Mouse (Mus musculus) MEL (cell line): ENCODE measurements around the gene Strada. TPM values are rescaled to one million over a fixed set of nuclear protein-coding genes. Genes with fewer than 3 reads are reported as not detected.
A peak's percentile ranks its signal among the peaks of the same experiment; 100 is the strongest.

Experiments
- DNase-seq: peaks from one replicate; pipeline ENCODE4 v3.0.0; 2011; ENCODE audit warnings: low read depth, low spot score
- H3K27ac ChIP-seq: 2 replicates; pipeline ENCODE4 v1.5.1; 2012; ENCODE audit warnings: low read depth, mild to moderate bottlenecking, control low read depth, low read length, moderate library complexity; ENCODE audit not compliant: control insufficient read depth
- H3K27me3 ChIP-seq, 2 experiments: fragments of 150-350 bp in 1 of 2; sonication (generic) in 1 of 2; 2 replicates each; pipeline ENCODE4 v1.6.1; 2012; ENCODE audit warnings: low read length in 2 of 2, mild to moderate bottlenecking in 2 of 2, improper control_type of control experiment in 1 of 2, moderate library complexity in 1 of 2; ENCODE audit not compliant: insufficient read depth in 2 of 2, control insufficient read depth in 1 of 2
- H3K36me3 ChIP-seq, 2 experiments: 2 replicates each; pipeline ENCODE4 v1.6.1; 2012 to 2014; ENCODE audit warnings: low read length in 2 of 2, improper control_type of control experiment in 1 of 2, inconsistent platforms in 1 of 2, mild to moderate bottlenecking in 1 of 2; ENCODE audit not compliant: insufficient read depth in 2 of 2, control insufficient read depth in 1 of 2
- H3K4me1 ChIP-seq, 2 experiments: fragments of 150-350 bp in 1 of 2; sonication (generic) in 1 of 2; 2 replicates each; pipeline ENCODE4 v1.6.1; 2012; ENCODE audit warnings: low read length in 2 of 2, improper control_type of control experiment in 1 of 2, mild to moderate bottlenecking in 1 of 2; ENCODE audit not compliant: insufficient read depth in 2 of 2, control insufficient read depth in 1 of 2
- H3K4me3 ChIP-seq, 2 experiments: fragments of 150-350 bp in 1 of 2; sonication (generic) in 1 of 2; 2 replicates each; pipeline ENCODE4 v1.5.1; 2012; ENCODE audit warnings: low read depth in 2 of 2, low read length in 2 of 2, mild to moderate bottlenecking in 2 of 2, moderate library complexity in 2 of 2, control low read depth in 1 of 2, improper control_type of control experiment in 1 of 2; ENCODE audit not compliant: control insufficient read depth in 1 of 2, insufficient read depth in 1 of 2
- H3K79me2 ChIP-seq: 2 replicates; pipeline ENCODE4 v1.6.1; 2012; ENCODE audit warnings: mild to moderate bottlenecking, low read length, moderate library complexity; ENCODE audit not compliant: control insufficient read depth, poor library complexity, insufficient read depth
- H3K9ac ChIP-seq: 2 replicates; pipeline ENCODE4 v1.6.1; 2012; ENCODE audit warnings: low read depth, mild to moderate bottlenecking, control low read depth, low read length, moderate library complexity; ENCODE audit not compliant: control insufficient read depth, poor library complexity, severe bottlenecking
- H3K9me3 ChIP-seq: fragments of 150-350 bp; sonication (generic); replicated peaks from 2 replicates; pipeline ENCODE4 v1.6.1; 2012; ENCODE audit warnings: mild to moderate bottlenecking, low read length, improper control_type of control experiment, moderate library complexity; ENCODE audit not compliant: insufficient read depth
- BHLHE40 ChIP-seq: IDR thresholded peaks from 2 replicates; pipeline ENCODE4 v1.6.1; 2012; ENCODE audit warnings: low read depth, mild to moderate bottlenecking, inconsistent platforms, low read length, improper control_type of control experiment, borderline replicate concordance
- CHD1 ChIP-seq: IDR thresholded peaks from 2 replicates; pipeline ENCODE4 v1.6.1; 2012; ENCODE audit warnings: low read depth, mild to moderate bottlenecking, inconsistent platforms, low read length, improper control_type of control experiment
- CHD2 ChIP-seq: IDR thresholded peaks from 2 replicates; pipeline ENCODE4 v1.6.1; 2011; ENCODE audit warnings: low read length, improper control_type of control experiment
- EP300 ChIP-seq, 2 experiments: IDR thresholded peaks; 2 replicates each; pipeline ENCODE4 v1.6.1; 2011; ENCODE audit warnings: improper control_type of control experiment in 2 of 2, low read length in 2 of 2, low read depth in 1 of 2, mild to moderate bottlenecking in 1 of 2
- ETS1 ChIP-seq: IDR thresholded peaks from 2 replicates; pipeline ENCODE4 v1.6.1; 2012; ENCODE audit warnings: low read depth, mild to moderate bottlenecking, inconsistent platforms, low read length, improper control_type of control experiment, moderate library complexity
- JUND ChIP-seq: IDR thresholded peaks from 2 replicates; pipeline ENCODE4 v1.6.1; 2011; ENCODE audit warnings: low read depth, mild to moderate bottlenecking, improper control_type of control experiment, low read length
- MAFK ChIP-seq: IDR thresholded peaks from 2 replicates; pipeline ENCODE4 v1.6.1; 2011; ENCODE audit warnings: low read depth, mild to moderate bottlenecking, low read length, improper control_type of control experiment, borderline replicate concordance
- MEF2A ChIP-seq: IDR thresholded peaks from 2 replicates; pipeline ENCODE4 v1.6.1; 2014; ENCODE audit warnings: low read depth, mild to moderate bottlenecking, inconsistent platforms, low read length, improper control_type of control experiment; ENCODE audit not compliant: poor library complexity, insufficient replicate concordance, severe bottlenecking; ENCODE audit errors: extremely low read depth
- MYC ChIP-seq: IDR thresholded peaks from 2 replicates; pipeline ENCODE4 v1.6.1; 2011; ENCODE audit warnings: low read depth, mild to moderate bottlenecking, low read length, improper control_type of control experiment, moderate library complexity
- NELFE ChIP-seq: IDR thresholded peaks from 2 replicates; pipeline ENCODE4 v1.6.1; 2011; ENCODE audit warnings: low read depth, low read length, improper control_type of control experiment
- NRF1 ChIP-seq: IDR thresholded peaks from 2 replicates; pipeline ENCODE4 v1.6.1; 2014; ENCODE audit warnings: low read depth, mild to moderate bottlenecking, inconsistent platforms, low read length, improper control_type of control experiment, moderate library complexity; ENCODE audit not compliant: poor library complexity, insufficient read depth, severe bottlenecking
- POLR2A ChIP-seq, 2 experiments: IDR thresholded peaks; 2 replicates each; pipeline ENCODE4 v1.6.1; 2011 to 2012; ENCODE audit warnings: low read length in 2 of 2, mild to moderate bottlenecking in 2 of 2, control low read depth in 1 of 2, improper control_type of control experiment in 1 of 2, low read depth in 1 of 2, moderate library complexity in 1 of 2; ENCODE audit not compliant: control insufficient read depth in 1 of 2, insufficient read depth in 1 of 2, poor library complexity in 1 of 2
- SIN3A ChIP-seq: IDR thresholded peaks from 2 replicates; pipeline ENCODE4 v1.6.1; 2012; ENCODE audit warnings: low read length, improper control_type of control experiment, inconsistent platforms
- TAL1 ChIP-seq: IDR thresholded peaks from 2 replicates; pipeline ENCODE4 v1.6.1; 2012; ENCODE audit warnings: mild to moderate bottlenecking, inconsistent platforms, low read length, moderate library complexity, mixed read lengths
- TBP ChIP-seq: IDR thresholded peaks from 2 replicates; pipeline ENCODE4 v1.8.0; 2011; ENCODE audit warnings: low read depth, low read length, improper control_type of control experiment
- USF1 ChIP-seq: IDR thresholded peaks from 2 replicates; pipeline ENCODE4 v1.6.1; 2014; ENCODE audit warnings: low read depth, mild to moderate bottlenecking, inconsistent platforms, low read length, improper control_type of control experiment, moderate library complexity
- USF2 ChIP-seq, 2 experiments: IDR thresholded peaks; 2 replicates each; pipeline ENCODE4 v1.6.1; 2011 to 2012; ENCODE audit warnings: improper control_type of control experiment in 2 of 2, low read length in 2 of 2, borderline replicate concordance in 1 of 2, inconsistent platforms in 1 of 2, low read depth in 1 of 2, mild to moderate bottlenecking in 1 of 2; ENCODE audit not compliant: insufficient read depth in 1 of 2
- polyA plus RNA-seq, 2 experiments: library from polyadenylated mRNA; stranded (reverse) in 1 of 2; unstranded in 1 of 2; fragments of >175 nt in 1 of 2; fragments of >200 nt in 1 of 2; gene quantifications; 2 replicates each; pipeline versions ENCODE4 v1.2.1 to v1.2.4; 2012; ENCODE audit warnings: low replicate concordance in 2 of 2, low read depth in 1 of 2; ENCODE audit not compliant: insufficient read length in 2 of 2, insufficient read depth in 1 of 2, missing spikeins in 1 of 2
- total RNA-seq: library from RNA; depleted of rRNA; stranded (reverse); fragments of 300-350 nt; gene quantifications from 2 replicates; pipeline ENCODE4 v1.2.3, GENCODE M21; 2012

Strada gene
- total and polyA plus RNA-seq, 3 experiments, result 25.5 to 39.8 TPM; not detected in 1

GRCm38 (mm10) chr11:106214856-106215255 lies 12.9 kb upstream of the Strada start:
- H3K9me3 ChIP-seq, result no peaks in the 10 kb centered on the region
- peak overlapping the region; percentile 47 to 86 for H3K4me3 ChIP-seq
- H3K79me2 ChIP-seq, result peaks cover 53% of the 10 kb centered on the region
- peaks cover 0 to 19% of the 10 kb centered on the region in 2 experiments; a peak in 3 of 4 replicates for H3K4me1 ChIP-seq
- no peak for DNase-seq
- peak overlapping the region; percentile 85 for H3K27ac ChIP-seq
- no peaks in the 10 kb centered on the region for H3K27me3 ChIP-seq
- H3K9ac ChIP-seq, result peak overlapping the region; percentile 86
- H3K36me3 ChIP-seq, result peaks cover 25 to 30% of the 10 kb centered on the region in 2 experiments
- TF ChIP-seq MAFK (no peak), MYC (no peak), CHD1 (no peak), SIN3A (no peak), USF1 (no peak), MEF2A (no peak), TAL1 (no peak), JUND (no peak), POLR2A (IDR thresholded peaks at IDR 0.05; ENCODE audit: control insufficient read depth in 1 of 2, insufficient read depth in 1 of 2, low read depth in 1 of 2, low read length in 2 of 2, poor library complexity in 1 of 2) (no peak), USF2 (IDR thresholded peaks at IDR 0.05; ENCODE audit: borderline replicate concordance in 1 of 2, insufficient read depth in 1 of 2, low read depth in 1 of 2, low read length in 2 of 2) (no peak), CHD2 (no peak), EP300 (IDR thresholded peaks at IDR 0.05; ENCODE audit: low read depth in 1 of 2, low read length in 2 of 2) (no peak), NELFE (no peak), NRF1 (no peak), BHLHE40 (no peak), TBP (no peak), ETS1 (no peak)

GRCm38 (mm10) chr11:106212771-106213170 lies 10.8 kb upstream of the Strada start:
- TF ChIP-seq POLR2A (IDR thresholded peaks at IDR 0.05; ENCODE audit: control insufficient read depth in 1 of 2, insufficient read depth in 1 of 2, low read depth in 1 of 2, low read length in 2 of 2, poor library complexity in 1 of 2), result 0 out of 4 replicates have a peak, but pooled peaks of 1 of the 2 experiments have one; percentile 2
- TF ChIP-seq MEF2A, result no peak
- TF ChIP-seq, all 39 proteins: peak for 1
- no peak for DNase-seq
- Histone ChIP-seq H3K4me1 (peaks cover 0 to 8% of the 10 kb centered on the region in 2 experiments; a peak in 2 of 4 replicates), H3K27ac (no peak overlapping the region), H3K79me2 (peaks cover 35% of the 10 kb centered on the region), H3K9ac (no peak overlapping the region), H3K9me3 (no peaks in the 10 kb centered on the region), H3K27me3 (no peaks in the 10 kb centered on the region), H3K36me3 (peaks cover 12 to 32% of the 10 kb centered on the region in 2 experiments), H3K4me3 (no peak overlapping the region)
